Mouse (Mus musculus): ENCODE data around the gene Dyrk3.
"Not testable (repeated sequence)": the region's sequence is repeated elsewhere in the genome, so short reads cannot be mapped to it uniquely, and the experiment has no call there.

Gene Dyrk3

DNA sequence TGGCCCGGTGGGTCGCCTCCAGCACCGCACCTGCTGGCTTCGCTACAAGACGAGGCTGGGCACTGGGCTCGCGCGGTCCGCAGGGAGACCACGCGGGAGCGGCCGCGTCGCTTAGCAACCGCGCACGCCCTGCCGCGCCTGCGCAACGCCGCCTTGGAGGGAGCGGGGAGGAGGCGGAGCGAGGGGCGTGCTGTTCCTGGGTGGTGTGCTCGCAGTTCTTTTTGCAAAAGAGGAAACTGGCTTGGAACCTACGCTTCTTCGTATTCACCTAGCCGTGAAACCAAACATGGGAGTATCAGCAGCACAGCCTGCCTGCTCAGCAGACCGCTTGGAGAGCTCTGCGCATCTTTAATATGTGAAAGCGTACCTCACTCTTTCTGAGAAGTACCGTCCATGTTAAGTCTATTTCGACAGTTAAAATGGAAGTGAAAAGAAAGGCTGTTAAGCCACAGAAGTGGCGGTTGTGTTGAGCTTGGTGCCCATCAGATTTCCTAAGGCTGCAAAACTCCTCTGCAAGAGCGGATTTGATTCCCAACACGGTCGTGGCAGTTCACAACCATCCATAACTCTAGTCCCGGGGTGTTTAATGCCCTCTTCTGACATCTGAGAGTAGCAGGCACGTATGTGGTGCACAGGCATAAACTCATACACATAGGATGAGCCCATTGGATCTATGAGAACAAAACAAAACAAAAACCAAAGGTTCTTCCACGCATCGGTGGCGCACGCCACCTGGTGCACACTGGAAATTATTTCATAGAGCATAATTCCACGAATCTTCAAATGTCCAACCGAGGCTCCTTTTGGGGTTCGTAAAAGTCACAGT lies at the start of gene Dyrk3:
Gene Dyrk3, minus strand, starts transcription at position 150 of the 826 bp plus-strand sequence.
- peak; percentile 82 for DNase-seq (ENCODE audit: low spot score)

DNA sequence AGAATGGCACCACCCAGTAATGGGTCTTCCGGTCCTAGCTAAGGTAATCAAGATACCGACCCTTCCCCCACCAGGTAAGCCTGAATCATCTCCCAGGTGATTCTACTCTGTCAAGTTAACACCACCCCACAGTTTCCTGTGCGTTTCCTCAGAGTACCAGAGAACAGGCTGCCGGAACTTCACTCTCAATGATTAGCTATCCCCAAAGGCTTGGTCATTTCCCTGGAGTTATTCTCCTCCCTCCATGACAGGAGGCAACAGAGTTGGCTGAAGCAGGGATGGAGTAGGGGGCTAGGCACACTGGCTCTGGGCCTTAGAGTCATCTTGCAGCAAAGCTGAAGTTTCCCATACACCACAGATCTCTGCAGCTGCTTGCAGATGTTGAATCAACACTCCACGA lies 49.7 kb upstream of the Dyrk3 start:
- DNase-seq (ENCODE audit: low spot score) = no peak

DNA sequence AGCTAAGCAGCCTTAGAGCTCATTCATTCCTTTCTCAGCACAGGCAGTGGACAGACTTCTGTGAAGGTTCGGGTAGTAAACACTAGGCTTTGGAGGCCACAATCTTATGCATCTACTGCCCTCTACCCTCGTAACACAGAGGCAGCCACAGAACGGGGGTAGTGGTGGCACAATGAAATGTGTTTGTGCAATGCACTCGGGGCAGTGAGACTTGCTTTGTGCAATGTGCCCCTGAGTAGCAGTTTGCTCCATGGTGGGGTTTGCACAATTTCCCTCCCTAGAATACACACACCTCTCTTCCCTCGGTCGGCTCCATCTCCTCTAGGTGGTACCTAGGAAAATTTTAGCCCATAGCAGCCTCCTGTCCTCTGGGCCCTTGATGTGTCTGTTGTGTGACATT lies 48.9 kb upstream of the Dyrk3 start:
- DNase-seq (ENCODE audit: low spot score) = no peak

DNA sequence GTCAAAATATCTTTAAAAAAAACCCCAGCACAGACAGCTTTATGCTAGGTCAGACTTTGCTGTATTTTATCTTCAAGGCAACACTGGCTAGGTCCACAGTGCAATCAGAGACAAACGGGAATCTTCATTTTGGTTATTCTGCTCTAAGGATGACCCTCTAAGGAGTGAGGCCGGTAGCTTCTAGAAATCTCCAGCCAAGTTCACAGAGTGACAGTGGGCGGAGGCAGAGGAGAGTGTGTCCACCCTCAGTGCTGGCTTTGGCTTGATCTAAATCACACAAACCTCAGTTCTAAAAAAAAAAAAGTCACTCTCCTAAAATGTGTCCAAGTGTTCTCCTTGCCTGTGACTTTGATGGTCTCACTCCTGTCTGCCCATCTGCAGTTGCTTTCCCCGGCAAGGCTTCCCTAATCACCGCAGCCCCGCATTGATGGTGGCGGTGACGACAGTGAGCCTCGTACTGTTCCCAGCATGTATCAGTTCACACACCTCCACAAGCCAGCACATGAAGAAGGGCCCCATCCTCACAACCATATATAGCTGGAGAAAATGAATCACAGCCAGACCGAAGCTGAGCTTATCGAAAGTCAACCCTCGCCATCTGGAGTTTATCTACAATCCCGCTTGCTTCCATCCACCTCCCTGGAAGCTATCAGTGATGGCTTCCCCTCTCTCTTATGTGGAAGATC lies 47.8 kb upstream of the Dyrk3 start:
- no peak for DNase-seq (ENCODE audit: low spot score)

DNA sequence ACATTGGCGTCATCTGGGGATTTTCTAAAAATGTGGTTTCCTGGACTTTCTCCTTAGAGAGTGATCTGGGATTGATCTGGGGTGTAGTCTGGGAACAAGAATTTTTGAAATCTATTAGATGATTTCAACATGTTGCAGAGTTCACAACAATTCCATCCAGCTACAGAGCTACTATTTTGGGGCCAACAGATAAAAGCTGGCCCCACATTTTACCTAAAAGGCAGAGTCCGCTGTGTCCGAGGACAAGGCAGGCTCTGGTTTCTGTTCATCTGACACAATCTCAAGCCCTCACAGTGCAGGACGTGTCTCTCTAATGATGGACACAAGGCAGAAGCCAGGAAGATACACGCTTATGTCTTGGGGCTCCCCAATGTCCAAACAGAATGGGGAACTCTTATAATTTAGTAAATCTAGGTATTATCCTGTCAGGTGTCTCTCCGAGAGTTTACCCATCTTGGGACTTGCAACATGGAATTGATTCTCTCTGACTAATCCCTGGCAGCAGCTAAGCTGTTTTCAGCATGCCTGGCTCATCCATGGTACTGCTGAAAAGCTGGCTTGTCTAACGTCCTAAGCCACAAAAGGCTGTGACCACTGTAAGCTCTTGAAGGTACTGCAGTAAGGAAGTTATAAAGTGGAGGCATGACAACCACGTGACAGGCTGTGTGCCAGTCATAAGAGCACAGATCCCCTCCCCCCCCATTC lies 47.0 kb upstream of the Dyrk3 start:
- no peak for DNase-seq (ENCODE audit: low spot score)

DNA sequence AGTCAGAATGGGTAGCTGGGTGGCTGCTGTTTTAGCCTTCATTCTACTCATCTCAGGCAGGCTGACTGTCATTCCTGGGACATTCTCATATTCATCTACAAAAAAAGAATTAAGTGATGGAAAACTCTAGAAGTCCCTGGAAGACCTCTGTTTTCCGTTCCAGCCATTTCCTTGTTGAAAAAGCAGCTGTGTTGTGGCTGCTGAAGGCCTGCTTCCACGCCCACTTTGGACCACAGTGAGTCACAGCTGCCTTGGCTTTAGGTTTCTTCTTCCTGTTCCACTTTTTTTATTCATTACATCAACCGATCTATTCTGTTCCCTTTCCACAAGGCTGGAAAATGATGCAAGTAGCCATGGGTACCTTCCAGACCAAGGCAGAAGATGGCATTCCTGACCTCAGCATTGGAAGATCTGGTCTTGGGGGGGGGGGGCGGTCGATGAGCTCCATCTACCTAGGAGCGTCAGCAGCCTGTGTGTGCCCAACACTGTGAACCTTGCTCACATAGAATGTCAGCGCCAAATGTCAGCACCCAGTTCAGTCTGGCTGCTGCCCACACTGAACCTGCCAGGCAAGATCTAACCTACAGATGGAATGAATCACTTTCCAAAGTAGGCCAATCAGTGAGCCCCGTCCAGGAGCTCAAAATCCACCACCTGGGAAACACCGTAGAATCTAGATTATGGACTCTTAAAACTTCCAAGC lies 46.3 kb upstream of the Dyrk3 start:
- no peak for DNase-seq (ENCODE audit: low spot score)

DNA sequence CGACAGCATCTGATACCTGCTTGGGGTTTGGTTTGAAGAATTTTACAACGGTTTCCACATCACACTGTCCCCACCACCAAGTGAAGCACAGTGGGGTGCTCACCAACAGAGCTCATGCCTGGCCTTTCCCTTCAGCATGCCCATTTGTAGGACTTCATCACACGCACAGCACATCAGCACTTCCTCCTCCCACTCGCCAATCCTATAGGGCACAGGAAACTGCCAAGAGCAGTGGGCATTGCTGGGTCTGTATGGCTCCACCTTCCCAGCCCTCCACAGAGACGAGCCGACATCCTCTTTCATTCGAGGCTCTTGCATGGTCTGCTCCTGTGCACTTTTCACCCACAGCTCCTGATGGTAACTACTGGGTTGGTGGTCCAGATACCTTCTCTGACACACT lies 45.1 kb upstream of the Dyrk3 start:
- DNase-seq (ENCODE audit: low spot score) = no peak

DNA sequence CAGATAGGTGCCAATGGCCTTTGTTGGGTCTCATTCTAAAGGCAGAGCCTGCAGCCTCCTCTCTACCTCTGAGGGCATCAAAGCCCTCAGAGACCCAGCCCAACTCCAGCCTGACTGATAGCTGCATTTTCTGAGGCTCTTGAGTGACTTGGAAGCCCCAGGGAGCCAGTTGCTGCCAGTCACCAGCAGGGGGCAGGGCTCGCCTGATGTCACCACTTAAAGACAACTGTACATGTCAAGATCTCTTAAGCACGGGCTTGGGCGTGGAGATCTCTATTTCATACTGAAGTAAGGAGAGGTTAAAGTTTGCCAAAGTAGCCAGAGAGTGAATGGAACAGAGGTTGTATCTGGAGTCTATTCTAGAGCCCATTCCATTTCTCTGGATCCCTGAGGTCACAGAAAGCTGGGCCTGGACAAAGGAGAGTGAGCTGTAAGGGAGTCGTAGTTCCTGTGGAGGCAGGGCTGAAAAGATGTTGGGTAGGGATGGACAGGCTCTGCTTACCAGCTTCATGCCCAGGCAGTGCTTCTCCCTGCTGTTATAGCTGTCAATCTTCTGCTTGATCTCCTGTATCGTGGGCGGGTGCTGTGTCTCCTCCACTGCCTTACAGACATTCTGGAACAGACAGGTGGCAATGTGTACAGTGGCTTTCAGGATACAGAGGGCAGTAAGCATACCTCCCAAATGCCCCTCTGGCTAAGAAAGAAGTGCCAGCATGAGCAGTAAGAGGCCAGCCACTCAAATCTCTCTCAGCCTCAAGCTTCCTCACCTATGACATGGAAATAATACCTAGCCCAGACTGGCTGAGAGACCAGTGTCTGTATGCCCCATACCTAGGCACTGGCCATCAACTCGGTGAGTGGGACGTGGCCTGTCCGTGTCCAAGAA lies 43.7 kb upstream of the Dyrk3 start:
- DNase-seq (ENCODE audit: low spot score) = peak; percentile 52

DNA sequence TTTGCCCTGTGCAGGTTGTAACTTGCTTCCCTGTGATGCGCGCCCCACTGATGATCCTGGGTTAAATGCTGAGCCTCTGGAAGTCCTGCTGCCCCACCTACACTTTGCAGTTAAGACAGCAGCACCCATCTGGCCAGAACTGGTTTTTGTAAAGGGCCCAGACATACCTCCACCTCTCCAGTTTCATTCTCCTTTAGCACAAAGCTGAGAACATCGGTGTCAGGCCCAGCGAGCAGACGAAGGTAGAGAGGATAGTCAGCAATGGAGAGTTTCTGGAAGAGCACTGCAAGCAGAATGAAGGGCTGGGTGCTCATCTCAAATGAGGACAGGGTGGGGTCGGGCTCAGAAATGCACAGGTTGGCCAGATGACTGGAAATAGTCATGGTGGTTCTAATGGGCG lies 42.2 kb upstream of the Dyrk3 start:
- no peak for DNase-seq (ENCODE audit: low spot score)

DNA sequence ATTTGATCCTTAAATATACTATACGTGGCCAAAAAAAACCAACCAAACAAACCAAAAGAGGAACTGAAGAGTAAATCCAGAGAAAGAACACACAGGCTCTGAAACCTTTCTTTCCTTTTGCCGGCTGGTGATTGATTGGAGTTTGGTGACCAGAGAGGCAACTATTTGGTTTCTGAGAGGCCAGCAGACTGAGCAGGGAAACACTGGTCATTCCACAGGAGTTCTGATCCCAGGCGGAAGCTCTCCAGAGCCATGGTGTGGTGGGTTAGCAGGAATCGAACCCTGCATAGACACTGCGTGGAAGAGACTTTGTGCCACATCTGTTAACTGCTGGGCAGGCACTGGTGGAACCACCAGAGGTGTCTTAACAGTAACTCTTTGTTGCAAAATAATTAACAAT lies 39.9 kb upstream of the Dyrk3 start:
- DNase-seq (ENCODE audit: low spot score) = no peak

DNA sequence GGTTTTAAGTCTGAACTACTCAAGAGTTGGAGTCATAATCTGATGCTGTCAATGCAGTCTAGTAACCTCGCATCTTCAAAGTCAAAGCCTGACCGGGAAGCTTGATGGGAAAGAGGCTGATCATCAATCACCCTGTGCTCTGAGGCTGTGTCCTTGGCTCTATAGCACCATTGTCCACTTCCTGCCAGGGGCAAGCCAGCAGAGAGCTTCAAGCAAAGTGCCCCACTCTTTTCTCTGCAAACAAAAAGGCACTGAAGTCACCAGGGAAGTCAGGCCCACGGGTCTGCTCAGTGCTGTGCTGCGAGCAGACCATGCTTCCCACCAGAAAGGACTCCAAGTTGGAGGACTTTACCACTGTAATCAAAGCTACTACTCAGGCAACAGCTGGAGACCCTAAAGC lies 39.1 kb upstream of the Dyrk3 start:
- no peak for DNase-seq (ENCODE audit: low spot score)

DNA sequence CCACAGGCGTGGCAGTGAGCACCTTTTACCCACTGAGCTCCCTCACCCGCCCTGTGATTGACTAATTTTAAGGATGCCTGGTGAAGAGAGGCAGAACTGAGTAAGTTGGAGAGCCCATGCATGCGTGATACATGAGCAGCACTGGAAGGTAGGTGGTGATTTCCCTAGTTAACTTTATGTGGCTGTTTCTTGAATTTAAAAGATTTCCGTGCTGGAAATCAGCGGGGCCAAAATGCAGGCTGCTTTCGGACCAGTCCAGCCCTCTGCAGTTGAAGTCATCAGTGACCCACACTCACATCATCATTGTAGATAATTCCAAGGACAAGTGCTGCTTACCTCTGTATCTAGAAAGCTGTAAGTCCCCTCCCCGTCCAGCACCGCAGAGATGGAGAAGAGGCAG lies 37.7 kb upstream of the Dyrk3 start:
- no peak for DNase-seq (ENCODE audit: low spot score)

DNA sequence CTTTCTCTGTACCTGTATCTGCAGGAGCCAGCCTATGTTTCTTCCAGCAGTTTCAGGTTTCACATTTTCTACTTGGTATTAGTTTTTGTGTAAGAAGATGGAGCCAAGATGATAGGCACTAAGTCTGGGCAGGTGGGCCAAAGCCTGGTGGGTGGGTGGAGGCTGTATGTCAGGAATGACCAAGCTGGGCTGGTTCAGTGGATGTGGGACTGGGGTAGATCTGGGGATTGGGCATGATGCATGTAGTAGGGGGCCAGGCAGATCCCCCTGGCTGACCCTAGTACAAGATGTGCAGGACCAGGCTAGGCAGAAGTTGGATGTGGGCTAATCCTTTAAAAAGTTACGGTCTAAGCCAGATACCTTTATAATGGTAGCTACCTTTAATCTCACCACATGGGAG lies 37.0 kb upstream of the Dyrk3 start:
- no peak for DNase-seq (ENCODE audit: low spot score)

DNA sequence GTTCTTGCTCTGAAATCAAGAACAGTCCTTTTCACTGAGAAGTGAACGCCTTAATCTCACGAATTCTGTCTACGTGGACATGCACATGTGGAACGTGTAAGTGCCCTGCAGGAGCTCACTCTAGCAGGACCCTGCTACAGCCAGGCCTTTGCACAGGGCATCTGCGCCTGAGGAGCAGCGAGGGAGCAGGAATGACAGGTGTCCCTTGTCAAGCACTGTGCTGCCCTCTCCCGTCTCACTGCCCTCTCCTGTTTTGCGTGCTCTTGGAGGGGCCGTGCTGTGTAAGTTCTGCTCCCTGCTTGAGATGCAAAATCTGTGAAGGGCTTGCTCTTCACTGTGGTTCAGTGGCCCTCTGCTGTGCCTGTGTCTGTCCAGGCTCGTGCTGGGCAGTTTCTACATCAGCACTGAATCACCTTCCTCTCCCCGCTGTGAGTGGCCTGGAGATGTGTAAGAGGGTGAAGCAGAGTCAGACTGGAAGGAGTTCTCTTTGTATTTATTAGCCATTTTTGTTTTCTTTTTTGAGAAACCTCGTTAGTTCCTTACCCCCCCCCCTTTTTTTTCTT lies 36.2 kb upstream of the Dyrk3 start:
- no peak for DNase-seq (ENCODE audit: low spot score)

DNA sequence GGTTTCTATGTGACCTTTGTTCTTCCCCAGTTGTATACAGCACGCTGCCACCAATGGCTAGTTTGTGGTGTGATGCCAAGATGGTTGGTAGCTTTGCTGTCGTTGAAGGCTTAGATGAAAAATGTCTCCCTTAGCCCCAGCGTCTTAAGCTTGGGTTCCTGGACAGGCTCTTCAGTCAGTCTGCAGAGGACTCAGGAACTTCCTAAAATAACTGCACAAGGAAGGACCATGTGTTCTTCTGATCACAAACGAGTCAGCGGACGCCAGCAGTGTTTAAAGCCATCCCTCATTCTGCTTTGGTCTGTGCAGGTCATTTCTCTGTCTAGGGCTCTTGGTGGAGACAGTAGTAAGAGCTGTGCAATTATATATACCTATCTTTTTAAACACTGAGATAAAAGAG lies 35.7 kb upstream of the Dyrk3 start:
- DNase-seq (ENCODE audit: low spot score) = no peak

DNA sequence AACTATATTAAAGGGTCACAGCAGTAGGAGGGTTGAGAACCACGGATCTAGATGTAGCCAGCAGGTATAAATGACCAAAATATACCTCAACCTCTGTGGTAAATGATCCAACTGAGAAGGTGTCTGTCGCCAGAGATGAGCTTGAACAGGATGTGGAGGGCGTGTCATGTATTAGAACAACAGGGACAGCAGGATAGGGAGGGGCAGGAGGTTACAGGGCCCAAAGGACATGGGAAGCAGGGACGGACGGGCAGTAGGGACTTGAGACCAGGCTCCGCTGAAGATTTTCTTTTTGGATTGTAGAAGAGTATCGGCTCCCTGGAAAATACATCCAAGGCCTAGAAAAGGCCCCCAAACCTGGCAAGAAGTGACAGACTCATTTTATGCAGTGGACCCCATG lies 34.9 kb upstream of the Dyrk3 start:
- DNase-seq (ENCODE audit: low spot score) = no peak

DNA sequence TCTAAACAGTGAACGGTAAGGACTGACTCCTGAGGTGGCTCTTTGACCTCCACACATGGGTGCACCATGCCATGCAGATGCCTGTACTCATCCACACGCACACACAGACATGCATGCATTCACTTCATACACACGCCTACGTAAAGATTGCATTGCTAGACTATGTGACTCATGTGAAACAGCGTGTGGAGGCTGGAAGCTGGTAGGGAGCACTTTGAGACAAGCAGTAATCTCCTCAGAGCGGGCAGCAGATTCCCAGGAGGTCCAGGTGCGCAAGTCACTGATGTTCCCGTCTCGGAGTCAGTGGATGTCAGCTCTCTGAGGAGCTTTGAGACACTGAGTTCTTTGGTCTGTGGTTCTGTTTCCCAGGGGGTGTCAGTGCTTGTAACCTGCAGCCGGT lies 29.5 kb upstream of the Dyrk3 start:
- DNase-seq (ENCODE audit: low spot score) = no peak

DNA sequence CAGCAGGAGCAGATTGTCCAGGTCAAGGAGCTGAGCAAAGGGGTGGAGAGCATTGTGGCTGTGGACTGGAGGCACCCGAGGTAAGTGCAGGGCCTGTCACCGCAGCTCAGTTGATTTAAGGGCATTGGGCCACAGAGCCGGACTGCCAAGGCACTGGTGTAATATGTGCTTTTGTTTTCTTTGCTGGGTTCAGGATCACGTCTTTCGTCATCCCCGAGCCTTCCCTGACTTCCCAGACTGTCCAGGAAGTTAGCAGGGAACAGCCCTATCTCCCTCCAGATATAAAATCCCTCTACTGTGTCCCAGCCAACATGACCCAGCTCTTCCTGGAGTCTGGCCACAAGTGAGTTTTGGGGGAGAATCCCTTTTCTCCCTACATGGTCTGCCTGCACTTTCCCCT lies 26.3 kb upstream of the Dyrk3 start:
- no peak for DNase-seq (ENCODE audit: low spot score)

DNA sequence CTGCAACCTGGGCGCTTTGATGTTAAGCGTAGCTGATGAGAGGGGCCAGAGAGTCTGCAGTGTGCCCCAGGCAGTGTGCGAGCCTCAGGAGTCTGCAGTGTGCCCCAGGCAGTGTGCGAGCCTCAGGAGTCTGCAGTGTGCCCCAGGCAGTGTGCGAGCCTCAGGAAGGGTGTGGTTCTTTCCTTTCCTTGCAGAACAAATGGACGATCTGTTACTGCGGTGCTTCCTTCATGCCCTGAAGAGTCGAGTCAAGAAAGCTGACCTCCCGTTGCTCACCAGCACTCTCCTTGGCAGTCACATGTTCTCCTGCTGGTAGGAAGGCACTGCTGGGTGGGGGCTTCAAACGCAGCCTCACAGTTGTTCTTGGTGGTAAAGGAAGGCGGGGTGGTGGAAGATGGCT lies 23.0 kb upstream of the Dyrk3 start:
- no peak for DNase-seq (ENCODE audit: low spot score)

DNA sequence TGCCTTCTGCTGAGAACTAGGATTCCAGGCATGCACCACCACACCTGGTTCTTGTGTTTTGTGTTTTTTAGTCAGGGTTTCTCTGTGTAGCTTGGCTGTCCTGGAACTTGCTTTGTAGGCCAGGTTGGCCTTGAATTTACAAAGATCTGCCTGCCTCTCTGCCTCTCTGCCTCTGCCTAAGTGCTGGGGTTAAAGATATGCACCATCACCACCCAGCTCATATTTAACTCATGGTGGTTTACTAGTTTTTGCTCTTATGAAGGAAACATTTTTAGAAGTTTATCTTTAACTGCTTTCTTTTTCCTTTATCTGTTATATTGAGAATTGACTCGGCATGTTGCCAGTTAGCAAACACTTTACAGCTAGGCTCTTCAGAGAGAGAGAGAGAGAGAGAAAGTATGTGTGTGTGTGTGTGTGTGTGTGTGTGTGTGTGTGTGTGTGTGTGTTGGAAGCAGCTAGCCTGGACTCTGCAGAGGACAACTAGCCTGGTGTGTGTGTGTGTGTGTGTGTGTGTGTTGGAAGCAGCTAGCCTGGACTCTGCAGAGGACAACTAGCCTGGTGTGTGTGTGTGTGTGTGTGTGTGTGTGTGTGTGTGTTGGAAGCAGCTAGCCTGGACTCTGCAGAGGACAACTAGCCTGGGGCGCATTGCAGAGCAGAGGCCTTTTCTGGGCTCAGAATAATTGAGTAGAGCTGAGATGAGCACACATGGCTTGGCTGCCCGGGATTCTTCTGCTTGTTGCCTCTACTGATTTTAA lies 21.6 kb upstream of the Dyrk3 start:
- not testable (repeated sequence) for DNase-seq (ENCODE audit: low spot score)

Measured in ovary, postnatal 10 days (tissue).